Mouse (Mus musculus) CH12.LX (cell line): ENCODE measurements around the gene Pdcd1. TPM values are rescaled to one million over a fixed set of nuclear protein-coding genes. Genes with fewer than 3 reads are reported as not detected.
A peak's percentile ranks its signal among the peaks of the same experiment; 100 is the strongest.

Source experiments
- DNase-seq: peaks from one replicate; pipeline ENCODE4 v3.0.0-alpha.2; 2013; ENCODE audit errors: extremely low read depth
- H3K27ac ChIP-seq: 2 replicates; pipeline ENCODE4 v1.5.1; 2012; ENCODE audit warnings: low read depth, mild to moderate bottlenecking, control low read depth, moderate library complexity; ENCODE audit not compliant: insufficient read depth
- H3K27me3 ChIP-seq: replicated peaks from 2 replicates; pipeline ENCODE3; 2012; ENCODE audit warnings: inconsistent platforms
- H3K36me3 ChIP-seq, 2 experiments: replicated peaks in 1 of 2; 2 replicates each; pipeline versions ENCODE3 to v1.6.1; 2012; ENCODE audit warnings: inconsistent platforms in 1 of 2, low read length in 1 of 2, mild to moderate bottlenecking in 1 of 2, mixed read lengths in 1 of 2, moderate library complexity in 1 of 2; ENCODE audit not compliant: control insufficient read depth in 1 of 2, insufficient read depth in 1 of 2
- H3K4me1 ChIP-seq, 2 experiments: 2 replicates each; pipeline ENCODE4 v1.6.1; 2012; ENCODE audit warnings: inconsistent platforms in 1 of 2, moderate library complexity in 1 of 2; ENCODE audit not compliant: insufficient read depth in 2 of 2, control insufficient read depth in 1 of 2
- H3K4me2 ChIP-seq: 2 replicates; pipeline ENCODE4 v1.6.1; 2012; ENCODE audit warnings: low read depth, mild to moderate bottlenecking, control low read depth; ENCODE audit not compliant: poor library complexity, insufficient read depth, severe bottlenecking
- H3K4me3 ChIP-seq, 3 experiments: fragments of 150-350 bp in 1 of 3; sonication (generic) in 1 of 3; replicated peaks in 1 of 3; 2 replicates each; pipeline versions ENCODE3 to v1.5.1; 2011 to 2012; ENCODE audit warnings: low read depth in 2 of 3, low read length in 2 of 3, mild to moderate bottlenecking in 2 of 3, moderate library complexity in 2 of 3, control low read depth in 1 of 3, improper control_type of control experiment in 1 of 3, inconsistent platforms in 1 of 3, mixed read lengths in 1 of 3; ENCODE audit not compliant: poor library complexity in 1 of 3
- H3K79me2 ChIP-seq: replicated peaks from 2 replicates; pipeline ENCODE4 v1.6.1; 2012; ENCODE audit warnings: mild to moderate bottlenecking, moderate library complexity; ENCODE audit not compliant: control insufficient read depth, poor library complexity, insufficient read depth, severe bottlenecking; ENCODE audit errors: extremely low read depth
- H3K9ac ChIP-seq: 2 replicates; pipeline ENCODE4 v1.6.1; 2012; ENCODE audit warnings: low read depth, mild to moderate bottlenecking, control low read depth, moderate library complexity; ENCODE audit not compliant: insufficient read depth
- H3K9me3 ChIP-seq: replicated peaks from 2 replicates; pipeline ENCODE3; 2012; ENCODE audit warnings: low read length, inconsistent platforms, mixed read lengths
- BHLHE40 ChIP-seq: IDR thresholded peaks from 2 replicates; pipeline ENCODE4 v1.6.1; 2011; ENCODE audit warnings: mild to moderate bottlenecking, low read depth, low read length, improper control_type of control experiment
- CHD1 ChIP-seq: IDR thresholded peaks from 2 replicates; pipeline ENCODE4 v1.6.1; 2012; ENCODE audit warnings: low read depth, low read length, improper control_type of control experiment, inconsistent platforms
- CHD2 ChIP-seq: IDR thresholded peaks from 2 replicates; pipeline ENCODE4 v1.6.1; 2011; ENCODE audit warnings: low read length, improper control_type of control experiment
- CTCF ChIP-seq, 2 experiments: IDR thresholded peaks in 1 of 2; conservative IDR thresholded peaks in 1 of 2; 2 replicates each; pipeline ENCODE4 v1.5.1; 2011 to 2012; ENCODE audit warnings: low read depth in 2 of 2, low read length in 2 of 2, improper control_type of control experiment in 1 of 2, inconsistent platforms in 1 of 2, mild to moderate bottlenecking in 1 of 2, moderate library complexity in 1 of 2
- E2F4 ChIP-seq: IDR thresholded peaks from 2 replicates; pipeline ENCODE4 v1.6.1; 2011; ENCODE audit warnings: low read depth, low read length, improper control_type of control experiment; ENCODE audit not compliant: insufficient replicate concordance
- ELF1 ChIP-seq: IDR thresholded peaks from 2 replicates; pipeline ENCODE4 v1.6.1; 2014; ENCODE audit warnings: low read depth, mild to moderate bottlenecking, inconsistent platforms, low read length, improper control_type of control experiment
- EP300 ChIP-seq: IDR thresholded peaks from 2 replicates; pipeline ENCODE4 v1.6.1; 2011; ENCODE audit warnings: low read length, improper control_type of control experiment
- ETS1 ChIP-seq: conservative IDR thresholded peaks from 2 replicates; pipeline ENCODE4 v1.6.1; 2012; ENCODE audit warnings: low read depth, mild to moderate bottlenecking, inconsistent platforms, low read length, improper control_type of control experiment, moderate library complexity
- GABPA ChIP-seq: IDR thresholded peaks from 2 replicates; pipeline ENCODE4 v1.6.1; 2012; ENCODE audit warnings: low read depth, low read length, improper control_type of control experiment, inconsistent platforms; ENCODE audit not compliant: insufficient replicate concordance
- HCFC1 ChIP-seq: IDR thresholded peaks from 2 replicates; pipeline ENCODE4 v1.6.1; 2012; ENCODE audit warnings: low read depth, mild to moderate bottlenecking, inconsistent platforms, low read length, improper control_type of control experiment
- IRF4 ChIP-seq: IDR thresholded peaks from 2 replicates; pipeline ENCODE4 v1.6.1; 2014; ENCODE audit warnings: low read depth, mild to moderate bottlenecking, inconsistent platforms, low read length, improper control_type of control experiment
- JUN ChIP-seq: IDR thresholded peaks from 2 replicates; pipeline ENCODE4 v1.6.1; 2011; ENCODE audit warnings: low read depth, mild to moderate bottlenecking, low read length, improper control_type of control experiment, moderate library complexity; ENCODE audit not compliant: insufficient read depth
- KAT2A ChIP-seq: IDR thresholded peaks from 2 replicates; pipeline ENCODE4 v1.6.1; 2012; ENCODE audit warnings: low read length, improper control_type of control experiment, inconsistent platforms; ENCODE audit not compliant: insufficient replicate concordance
- MAFK ChIP-seq: IDR thresholded peaks from 2 replicates; pipeline ENCODE4 v1.6.1; 2011; ENCODE audit warnings: low read length, improper control_type of control experiment; ENCODE audit not compliant: insufficient replicate concordance
- MAZ ChIP-seq: IDR thresholded peaks from 2 replicates; pipeline ENCODE4 v1.6.1; 2012; ENCODE audit warnings: low read depth, mild to moderate bottlenecking, inconsistent platforms, low read length, improper control_type of control experiment, moderate library complexity
- MEF2A ChIP-seq: IDR thresholded peaks from 2 replicates; pipeline ENCODE4 v1.6.1; 2014; ENCODE audit warnings: low read depth, mild to moderate bottlenecking, inconsistent platforms, low read length, improper control_type of control experiment, borderline replicate concordance
- MXI1 ChIP-seq: IDR thresholded peaks from 2 replicates; pipeline ENCODE4 v1.6.1; 2011; ENCODE audit warnings: mild to moderate bottlenecking, low read depth, low read length, improper control_type of control experiment
- MYC ChIP-seq: IDR thresholded peaks from 2 replicates; pipeline ENCODE4 v1.6.1; 2011; ENCODE audit warnings: low read depth, mild to moderate bottlenecking, improper control_type of control experiment, low read length
- PAX5 ChIP-seq: IDR thresholded peaks from 2 replicates; pipeline ENCODE4 v1.6.1; 2012; ENCODE audit warnings: low read length, inconsistent platforms, mixed read lengths
- POLR2A ChIP-seq: IDR thresholded peaks from 2 replicates; pipeline ENCODE4 v1.6.1; 2011; ENCODE audit warnings: low read depth, mild to moderate bottlenecking, improper control_type of control experiment, low read length
- RAD21 ChIP-seq: IDR thresholded peaks from 2 replicates; pipeline ENCODE4 v1.6.1; 2011; ENCODE audit warnings: low read depth, mild to moderate bottlenecking, low read length, improper control_type of control experiment, moderate library complexity
- SIN3A ChIP-seq: IDR thresholded peaks from 2 replicates; pipeline ENCODE4 v1.6.1; 2012; ENCODE audit warnings: low read length, improper control_type of control experiment, inconsistent platforms
- SMC3 ChIP-seq: IDR thresholded peaks from 2 replicates; pipeline ENCODE4 v1.6.1; 2011; ENCODE audit warnings: low read depth, low read length, improper control_type of control experiment
- TBP ChIP-seq: conservative IDR thresholded peaks from 2 replicates; pipeline ENCODE4 v1.6.1; 2011; ENCODE audit warnings: low read depth, low read length, improper control_type of control experiment
- TCF12 ChIP-seq: IDR thresholded peaks from 2 replicates; pipeline ENCODE4 v1.6.1; 2014; ENCODE audit warnings: low read depth, mild to moderate bottlenecking, inconsistent platforms, low read length, improper control_type of control experiment
- UBTF ChIP-seq: IDR thresholded peaks from 2 replicates; pipeline ENCODE4 v1.6.1; 2012; ENCODE audit warnings: low read depth, mild to moderate bottlenecking, inconsistent platforms, low read length, improper control_type of control experiment, moderate library complexity
- USF1 ChIP-seq: IDR thresholded peaks from 2 replicates; pipeline ENCODE4 v1.6.1; 2014; ENCODE audit warnings: low read depth, mild to moderate bottlenecking, inconsistent platforms, low read length, improper control_type of control experiment
- USF2 ChIP-seq: conservative IDR thresholded peaks from 2 replicates; pipeline ENCODE4 v1.6.1; 2011; ENCODE audit warnings: low read depth, low read length, improper control_type of control experiment
- ZKSCAN1 ChIP-seq: IDR thresholded peaks from 2 replicates; pipeline ENCODE4 v1.6.1; 2012; ENCODE audit warnings: low read depth, inconsistent platforms, low read length, improper control_type of control experiment, borderline replicate concordance
- ZMIZ1 ChIP-seq: IDR thresholded peaks from 2 replicates; pipeline ENCODE4 v1.6.1; 2012; ENCODE audit warnings: low read depth, mild to moderate bottlenecking, inconsistent platforms, low read length, improper control_type of control experiment
- ZNF384 ChIP-seq: IDR thresholded peaks from 2 replicates; pipeline ENCODE4 v1.6.1; 2012; ENCODE audit warnings: low read depth, low read length, improper control_type of control experiment, inconsistent platforms
- dilution Hi-C: fragments of 300-500 bp; cut with MboI; formaldehyde crosslinking; loops from 2 replicates; pipeline ENCODE4 v1.14.3; 2020; ENCODE audit warnings: low sequenced_read_pairs; ENCODE audit not compliant: extremely low pct_unique_long_range_greater_than_20kb, extremely low pct_ligation_motif_present
- in situ Hi-C: fragments of 300-500 bp; cut with MboI; formaldehyde crosslinking; loops from 3 replicates; pipeline ENCODE4 v1.14.3; 2019; ENCODE audit warnings: low sequenced_read_pairs, low pct_ligation_motif_present, low pct_unique_long_range_greater_than_20kb, mixed read lengths
- polyA plus RNA-seq: library from polyadenylated mRNA; unstranded; fragments of >175 nt; gene quantifications from 2 replicates; pipeline ENCODE4 v1.2.1, GENCODE M21; 2012; ENCODE audit warnings: low read depth; ENCODE audit not compliant: insufficient read length
- total RNA-seq, 2 experiments: library from RNA; depleted of rRNA; stranded (reverse); fragments of 300-350 nt in 1 of 2; fragments of >200 nt in 1 of 2; gene quantifications; 2 replicates each; pipeline ENCODE4 v1.2.3; 2012 to 2014

Pdcd1 gene
- total and polyA plus RNA-seq, 3 experiments: 26.4 to 35.1 (median 30.1) TPM

GRCm38 (mm10) chr1:94046544-94046943 lies 5.8 kb downstream of the Pdcd1 start:
- no peaks in the 10 kb centered on the region for H3K27me3 ChIP-seq
- in situ Hi-C loops (loop anchor here (10.0 kb wide), 1 partner anchor 232 kb away; no protein-coding TSS in a partner anchor), dilution Hi-C loops (no loop called here)
- H3K9me3 ChIP-seq: no peaks in the 10 kb centered on the region
- H3K79me2 ChIP-seq: peaks cover 13% of the 10 kb centered on the region
- TF ChIP-seq MYC (no peak), MAZ (no peak), SIN3A (0 out of 2 replicates have a peak, but pooled peaks have one; percentile 10), ZMIZ1 (no peak), EP300 (peak; percentile 41; the same call in 1 of the 2 replicates), MEF2A (no peak)
- peak overlapping the region; percentile 36; the same call in 1 of the 2 replicates for H3K9ac ChIP-seq
- H3K36me3 ChIP-seq: peaks cover 0 to 32% of the 10 kb centered on the region in 2 experiments
- peak overlapping the region; percentile 73 for H3K4me2 ChIP-seq
- peak; percentile 33 for DNase-seq
- H3K4me1 ChIP-seq: peaks cover 22 to 70% of the 10 kb centered on the region in 2 experiments
- H3K4me3 ChIP-seq: peak overlapping the region in 1 of 3 experiments; percentile 15
- H3K27ac ChIP-seq: 0 out of 2 replicates have a peak overlapping the region, but pooled peaks have one; percentile 24

- in situ Hi-C loops (loop anchor here (10.0 kb wide), 1 partner anchor 231 kb away; no protein-coding TSS in a partner anchor), dilution Hi-C loops (no loop called here)
- Histone ChIP-seq H3K27me3 (no peaks in the 10 kb centered on the region), H3K9me3 (no peaks in the 10 kb centered on the region), H3K4me2 (peak overlapping the region; percentile 73; the same call in 1 of the 2 replicates), H3K4me3 (no peak overlapping the region), H3K4me1 (peaks cover 19 to 60% of the 10 kb centered on the region in 2 experiments), H3K79me2 (peaks cover 9% of the 10 kb centered on the region), H3K36me3 (peaks cover 8 to 42% of the 10 kb centered on the region in 2 experiments), H3K27ac (no peak overlapping the region), H3K9ac (0 out of 2 replicates have a peak overlapping the region, but pooled peaks have one; percentile 6)
- DNase-seq: peak; percentile 59
- TF ChIP-seq ETS1 (no peak; the same call in 1 of the 2 replicates), EP300 (peak; percentile 89), MEF2A (peak; percentile 61; the same call in 1 of the 2 replicates), GABPA (no peak), POLR2A (no peak), USF2 (no peak), PAX5 (no peak), CTCF (conservative IDR thresholded peaks at IDR 0.05 in 1 of 2, IDR thresholded peaks at IDR 0.05 in 1 of 2; ENCODE audit: low read depth in 2 of 2, low read length in 2 of 2) (no peak), E2F4 (no peak), MYC (0 out of 2 replicates have a peak, but pooled peaks have one; percentile 45), MAZ (0 out of 2 replicates have a peak, but pooled peaks have one; percentile 8), TCF12 (peak; percentile 50; the same call in 1 of the 2 replicates), ZNF384 (peak; percentile 84), UBTF (no peak), KAT2A (no peak), SMC3 (no peak), MAFK (no peak), ZKSCAN1 (no peak), USF1 (no peak), BHLHE40 (no peak), IRF4 (peak; percentile 91), RAD21 (no peak), ELF1 (no peak), JUN (peak; percentile 65; the same call in 1 of the 2 replicates), HCFC1 (no peak), CHD1 (no peak), CHD2 (no peak), MXI1 (no peak), TBP (no peak)
Observed at GRCm38 (mm10) chr1:94045559-94045958, 6.8 kb downstream of the Pdcd1 start.
